Mouse (Mus musculus): ENCODE measurements around the gene Cdh5. TPM values are rescaled to one million over a fixed set of nuclear protein-coding genes. Genes with fewer than 3 reads are reported as not detected.

Gene Cdh5
- polyA plus RNA-seq, 1 experiment from 2014 or later = 12.1 TPM

GRCm38 (mm10) chr8:104184905-104185304, 83.5 kb downstream of the Cdh5 start:
- Histone ChIP-seq H3K9me3 (ENCODE audit: control insufficient read depth) (no peaks in the 10 kb centered on the region), H3K4me1 (replicated peaks; ENCODE audit: control insufficient read depth, insufficient read depth, low read length) (no peaks in the 10 kb centered on the region), H3K27ac (ENCODE audit: low read depth, low read length) (no peak overlapping the region), H3K36me3 (ENCODE audit: control insufficient read depth, insufficient read depth) (no peaks in the 10 kb centered on the region), H3K9ac (ENCODE audit: low read depth, low read length) (no peak overlapping the region), H3K27me3 (replicated peaks; ENCODE audit: control insufficient read depth, insufficient read depth, low read length) (no peaks in the 10 kb centered on the region), H3K4me2 (replicated peaks; ENCODE audit: low read depth) (no peak overlapping the region), H3K4me3 (ENCODE audit: low read depth, low read length) (no peak overlapping the region)
- ATAC-seq = no peak
- TF ChIP-seq CTCF (IDR thresholded peaks at IDR 0.05; ENCODE audit: low read depth) = no peak
- WGBS = 41% methylated on average over 6 of the region's 6 CpGs

- no peak overlapping the region for H3K9ac ChIP-seq (ENCODE audit: low read depth, low read length)
- TF ChIP-seq CTCF (IDR thresholded peaks at IDR 0.05; ENCODE audit: low read depth) = no peak
- no peak overlapping the region for H3K27ac ChIP-seq (ENCODE audit: low read depth, low read length)
- no peak overlapping the region for H3K4me3 ChIP-seq (ENCODE audit: low read depth, low read length)
- H3K9me3 ChIP-seq (ENCODE audit: control insufficient read depth) = no peaks in the 10 kb centered on the region
- ATAC-seq = no peak
- no peaks in the 10 kb centered on the region for H3K4me1 ChIP-seq (replicated peaks; ENCODE audit: control insufficient read depth, insufficient read depth, low read length)
- WGBS = 82% methylated on average over 4 of the region's 4 CpGs
- H3K4me2 ChIP-seq (replicated peaks; ENCODE audit: low read depth) = no peak overlapping the region
- H3K36me3 ChIP-seq (ENCODE audit: control insufficient read depth, insufficient read depth) = no peaks in the 10 kb centered on the region
- H3K27me3 ChIP-seq (replicated peaks; ENCODE audit: control insufficient read depth, insufficient read depth, low read length) = no peaks in the 10 kb centered on the region
Measured at GRCm38 (mm10) chr8:104186827-104187226, 85.4 kb downstream of the Cdh5 start.

- no peak for ATAC-seq
- Histone ChIP-seq H3K27me3 (replicated peaks; ENCODE audit: control insufficient read depth, insufficient read depth, low read length) (no peaks in the 10 kb centered on the region), H3K27ac (ENCODE audit: low read depth, low read length) (no peak overlapping the region), H3K36me3 (ENCODE audit: control insufficient read depth, insufficient read depth) (no peaks in the 10 kb centered on the region), H3K4me2 (replicated peaks; ENCODE audit: low read depth) (no peak overlapping the region), H3K9me3 (ENCODE audit: control insufficient read depth) (no peaks in the 10 kb centered on the region), H3K4me1 (replicated peaks; ENCODE audit: control insufficient read depth, insufficient read depth, low read length) (no peaks in the 10 kb centered on the region), H3K4me3 (ENCODE audit: low read depth, low read length) (no peak overlapping the region), H3K9ac (ENCODE audit: low read depth, low read length) (no peak overlapping the region)
- no peak for TF ChIP-seq CTCF (IDR thresholded peaks at IDR 0.05; ENCODE audit: low read depth)
- 83% methylated on average over 6 of the region's 6 CpGs for WGBS
Measured at GRCm38 (mm10) chr8:104187622-104188021, 86.2 kb downstream of the Cdh5 start.

GRCm38 (mm10) chr8:104188459-104188858, 87.0 kb downstream of the Cdh5 start:
- Histone ChIP-seq H3K4me2 (replicated peaks; ENCODE audit: low read depth) (no peak overlapping the region), H3K27me3 (replicated peaks; ENCODE audit: control insufficient read depth, insufficient read depth, low read length) (no peaks in the 10 kb centered on the region), H3K27ac (ENCODE audit: low read depth, low read length) (no peak overlapping the region), H3K4me3 (ENCODE audit: low read depth, low read length) (no peak overlapping the region), H3K4me1 (replicated peaks; ENCODE audit: control insufficient read depth, insufficient read depth, low read length) (no peaks in the 10 kb centered on the region), H3K36me3 (ENCODE audit: control insufficient read depth, insufficient read depth) (no peaks in the 10 kb centered on the region), H3K9me3 (ENCODE audit: control insufficient read depth) (no peaks in the 10 kb centered on the region), H3K9ac (ENCODE audit: low read depth, low read length) (no peak overlapping the region)
- 53% methylated on average over 5 of the region's 5 CpGs for WGBS
- ATAC-seq = no peak
- TF ChIP-seq CTCF (IDR thresholded peaks at IDR 0.05; ENCODE audit: low read depth) = no peak

DNA sequence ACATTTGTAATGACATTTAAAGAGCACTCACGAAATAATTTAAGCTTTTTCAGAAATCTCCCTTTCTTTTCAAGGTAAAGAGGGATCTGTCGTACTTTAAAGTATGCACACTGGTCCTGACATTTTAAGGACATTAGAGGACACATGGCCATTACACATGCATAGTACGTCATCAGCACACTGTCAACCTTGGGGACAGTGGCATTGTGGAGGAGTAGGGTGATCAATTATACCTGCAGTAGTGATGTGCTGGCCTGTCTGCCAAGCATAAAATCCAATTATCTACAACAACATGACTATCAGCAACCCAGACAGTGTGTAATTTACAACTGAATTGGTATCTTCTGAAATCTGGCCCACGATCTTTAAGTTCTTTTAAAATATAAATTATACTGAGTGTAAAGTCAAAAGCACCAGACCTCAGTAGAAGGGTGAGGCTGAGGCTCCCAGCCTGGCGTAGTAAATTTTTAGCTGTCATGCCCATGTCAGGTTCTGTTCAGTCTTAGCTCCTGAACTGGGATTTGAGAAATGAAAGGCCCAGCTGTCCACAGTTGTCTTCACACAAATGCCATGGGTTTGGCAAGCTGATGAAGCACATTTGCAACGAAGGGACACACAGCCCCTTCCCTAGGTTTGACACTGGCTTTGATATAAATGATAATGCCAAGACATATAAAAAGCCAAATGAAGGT, 89.5 kb downstream of the Cdh5 start:
- Histone ChIP-seq H3K27me3 (replicated peaks; ENCODE audit: control insufficient read depth, insufficient read depth, low read length) (no peaks in the 10 kb centered on the region), H3K27ac (ENCODE audit: low read depth, low read length) (no peak overlapping the region), H3K9me3 (ENCODE audit: control insufficient read depth) (no peaks in the 10 kb centered on the region), H3K36me3 (ENCODE audit: control insufficient read depth, insufficient read depth) (no peaks in the 10 kb centered on the region), H3K4me3 (ENCODE audit: low read depth, low read length) (no peak overlapping the region), H3K4me1 (replicated peaks; ENCODE audit: control insufficient read depth, insufficient read depth, low read length) (no peaks in the 10 kb centered on the region), H3K4me2 (replicated peaks; ENCODE audit: low read depth) (no peak overlapping the region), H3K9ac (ENCODE audit: low read depth, low read length) (no peak overlapping the region)
- 77% methylated on average over 6 of the region's 6 CpGs for WGBS
- ATAC-seq = no peak
- no peak for TF ChIP-seq CTCF (IDR thresholded peaks at IDR 0.05; ENCODE audit: low read depth)

GRCm38 (mm10) chr8:104191496-104191895, 90.1 kb downstream of the Cdh5 start:
- H3K9me3 ChIP-seq (ENCODE audit: control insufficient read depth) = no peaks in the 10 kb centered on the region

More at GRCm38 (mm10) chr8:104191496-104191895, 90.1 kb downstream of the Cdh5 start:
- H3K27me3 ChIP-seq (replicated peaks; ENCODE audit: control insufficient read depth, insufficient read depth, low read length) = no peaks in the 10 kb centered on the region
- no peaks in the 10 kb centered on the region for H3K4me1 ChIP-seq (replicated peaks; ENCODE audit: control insufficient read depth, insufficient read depth, low read length)
- H3K4me3 ChIP-seq (ENCODE audit: low read depth, low read length) = no peak overlapping the region
- peak overlapping the region; percentile 21; the same call in 1 of the 2 replicates for H3K4me2 ChIP-seq (replicated peaks; ENCODE audit: low read depth)
- no peak overlapping the region for H3K27ac ChIP-seq (ENCODE audit: low read depth, low read length)
- H3K36me3 ChIP-seq (ENCODE audit: control insufficient read depth, insufficient read depth) = no peaks in the 10 kb centered on the region
- TF ChIP-seq CTCF (IDR thresholded peaks at IDR 0.05; ENCODE audit: low read depth) = no peak
- 20% methylated on average over 11 of the region's 11 CpGs for WGBS
- 0 out of 2 replicates have a peak, but pooled peaks have one; percentile 54 for ATAC-seq
- H3K9ac ChIP-seq (ENCODE audit: low read depth, low read length) = no peak overlapping the region

Other genes with a start within 250 kb of the Cdh5 start
- gene Bean1, start 68.8 kb downstream of the Cdh5 start, polyA plus RNA-seq (2015; fragmentation: Nextera tagmentation; extraction: Ambion mirVana) = 0.85 TPM in 2 replicates
- 12.0 and 12.4 TPM in 2 replicates for gene Tk2, start 146.9 kb downstream of the Cdh5 start, polyA plus RNA-seq (2015; fragmentation: Nextera tagmentation; extraction: Ambion mirVana)
- gene Cklf, start 149.2 kb downstream of the Cdh5 start, polyA plus RNA-seq (2015; fragmentation: Nextera tagmentation; extraction: Ambion mirVana) = 16.5 and 17.8 TPM in 2 replicates
- not detected in 2 replicates for gene Cmtm2a, start 191.6 kb downstream of the Cdh5 start, polyA plus RNA-seq (2015; fragmentation: Nextera tagmentation; extraction: Ambion mirVana)
- gene Gm45711, start 208.5 kb downstream of the Cdh5 start, polyA plus RNA-seq (2015; fragmentation: Nextera tagmentation; extraction: Ambion mirVana) = not detected in 2 replicates
- gene Cmtm1, start 208.5 kb downstream of the Cdh5 start, polyA plus RNA-seq (2015; fragmentation: Nextera tagmentation; extraction: Ambion mirVana) = not detected in 2 replicates
- gene Gm11020, start 219.9 kb downstream of the Cdh5 start, polyA plus RNA-seq (2015; fragmentation: Nextera tagmentation; extraction: Ambion mirVana) = not detected in 2 replicates
- not detected in 2 replicates for gene Cmtm2b, start 220.6 kb downstream of the Cdh5 start, polyA plus RNA-seq (2015; fragmentation: Nextera tagmentation; extraction: Ambion mirVana)
- gene Cmtm3, start 237.8 kb downstream of the Cdh5 start, polyA plus RNA-seq (2015; fragmentation: Nextera tagmentation; extraction: Ambion mirVana) = 40.3 and 40.5 TPM in 2 replicates

Data from intestine, postnatal 0 days (tissue).